Mouse (Mus musculus): Measurements from ENCODE around the gene Depdc7. TPM values are rescaled to one million over a fixed set of nuclear protein-coding genes. Genes with fewer than 3 reads are reported as not detected.

Gene Depdc7
- total and polyA plus RNA-seq, 2 experiments from 2014 or later: 4.0 to 4.1 TPM

- no peak overlapping the region for H3K4me2 ChIP-seq (ENCODE audit: low read depth, low read length)
- WGBS: 40% methylated on average over 15 of the region's 15 CpGs
Measured at GRCm38 (mm10) chr2:104714254-104714691, 28.4 kb downstream of the Depdc7 start.

GRCm38 (mm10) chr2:104712486-104712809 is 30.2 kb downstream of the Depdc7 start:
- peaks cover 12% of the 10 kb centered on the region; the same call in 1 of the 2 replicates for H3K4me1 ChIP-seq (ENCODE audit: control insufficient read depth, insufficient read depth)
- no peaks in the 10 kb centered on the region for H3K9me3 ChIP-seq (replicated peaks; ENCODE audit: control insufficient read depth, low read length)
- WGBS: 2% methylated on average over 7 of the region's 7 CpGs
- no peaks in the 10 kb centered on the region for H3K36me3 ChIP-seq (replicated peaks; ENCODE audit: control insufficient read depth, insufficient read depth, low read length)
- H3K4me3 ChIP-seq (ENCODE audit: low read depth, low read length): peak overlapping the region; percentile 75
- peak overlapping the region; percentile 76 for H3K4me2 ChIP-seq (ENCODE audit: low read depth, low read length)
- no peak for ATAC-seq (ENCODE audit: insufficient read depth, low read depth)
- no peak for TF ChIP-seq CTCF (IDR thresholded peaks at IDR 0.05; ENCODE audit: low read depth)
- TF ChIP-seq EP300 (IDR thresholded peaks at IDR 0.05; ENCODE audit: low read depth): no peak
- peak overlapping the region; percentile 43 for H3K27ac ChIP-seq (ENCODE audit: low read depth)
- no peak for DNase-seq (ENCODE audit: low spot score)
- H3K27me3 ChIP-seq (ENCODE audit: control insufficient read depth, insufficient read depth, low read length): no peaks in the 10 kb centered on the region
- peak overlapping the region; percentile 67 for H3K9ac ChIP-seq (replicated peaks; ENCODE audit: low read depth, low read length)

More at GRCm38 (mm10) chr2:104714254-104714691, 28.4 kb downstream of the Depdc7 start:
- no peak for DNase-seq (ENCODE audit: low spot score)
- H3K9me3 ChIP-seq (replicated peaks; ENCODE audit: control insufficient read depth, low read length): no peaks in the 10 kb centered on the region
- H3K4me1 ChIP-seq (ENCODE audit: control insufficient read depth, insufficient read depth): peaks cover 12% of the 10 kb centered on the region; the same call in 1 of the 2 replicates
- H3K4me3 ChIP-seq (ENCODE audit: low read depth, low read length): no peak overlapping the region
- H3K9ac ChIP-seq (replicated peaks; ENCODE audit: low read depth, low read length): no peak overlapping the region
- no peak overlapping the region for H3K27ac ChIP-seq (ENCODE audit: low read depth)
- ATAC-seq (ENCODE audit: insufficient read depth, low read depth): no peak
- H3K36me3 ChIP-seq (replicated peaks; ENCODE audit: control insufficient read depth, insufficient read depth, low read length): no peaks in the 10 kb centered on the region
- H3K27me3 ChIP-seq (ENCODE audit: control insufficient read depth, insufficient read depth, low read length): no peaks in the 10 kb centered on the region
- TF ChIP-seq EP300 (IDR thresholded peaks at IDR 0.05; ENCODE audit: low read depth) (no peak), CTCF (IDR thresholded peaks at IDR 0.05; ENCODE audit: low read depth) (no peak)

- DNase-seq (ENCODE audit: low spot score): peak; percentile 29
- WGBS: under 1% methylated on average over 97 of the region's 99 CpGs
- peak; percentile 89 for ATAC-seq (ENCODE audit: insufficient read depth, low read depth)
- TF ChIP-seq EP300 (IDR thresholded peaks at IDR 0.05; ENCODE audit: low read depth) (no peak), CTCF (IDR thresholded peaks at IDR 0.05; ENCODE audit: low read depth) (no peak)
- Histone ChIP-seq H3K4me3 (ENCODE audit: low read depth, low read length) (peak within 1 kb of the TSS; percentile 75), H3K9ac (replicated peaks; ENCODE audit: low read depth, low read length) (peak within 1 kb of the TSS; percentile 67), H3K27me3 (ENCODE audit: control insufficient read depth, insufficient read depth, low read length) (no peaks in the 10 kb centered on the region), H3K9me3 (replicated peaks; ENCODE audit: control insufficient read depth, low read length) (no peaks in the 10 kb centered on the region), H3K4me2 (ENCODE audit: low read depth, low read length) (peak within 1 kb of the TSS; percentile 76), H3K4me1 (ENCODE audit: control insufficient read depth, insufficient read depth) (peaks cover 12% of the 10 kb centered on the region; the same call in 1 of the 2 replicates), H3K27ac (ENCODE audit: low read depth) (peak within 1 kb of the TSS; percentile 43), H3K36me3 (replicated peaks; ENCODE audit: control insufficient read depth, insufficient read depth, low read length) (no peaks in the 10 kb centered on the region)
Measured at GRCm38 (mm10) chr2:104711585-104712485, 30.8 kb downstream of the Depdc7 start, which contains the start of gene Tcp11l1. Gene Tcp11l1, minus strand, starts transcription at chr2:104712169.

DNA sequence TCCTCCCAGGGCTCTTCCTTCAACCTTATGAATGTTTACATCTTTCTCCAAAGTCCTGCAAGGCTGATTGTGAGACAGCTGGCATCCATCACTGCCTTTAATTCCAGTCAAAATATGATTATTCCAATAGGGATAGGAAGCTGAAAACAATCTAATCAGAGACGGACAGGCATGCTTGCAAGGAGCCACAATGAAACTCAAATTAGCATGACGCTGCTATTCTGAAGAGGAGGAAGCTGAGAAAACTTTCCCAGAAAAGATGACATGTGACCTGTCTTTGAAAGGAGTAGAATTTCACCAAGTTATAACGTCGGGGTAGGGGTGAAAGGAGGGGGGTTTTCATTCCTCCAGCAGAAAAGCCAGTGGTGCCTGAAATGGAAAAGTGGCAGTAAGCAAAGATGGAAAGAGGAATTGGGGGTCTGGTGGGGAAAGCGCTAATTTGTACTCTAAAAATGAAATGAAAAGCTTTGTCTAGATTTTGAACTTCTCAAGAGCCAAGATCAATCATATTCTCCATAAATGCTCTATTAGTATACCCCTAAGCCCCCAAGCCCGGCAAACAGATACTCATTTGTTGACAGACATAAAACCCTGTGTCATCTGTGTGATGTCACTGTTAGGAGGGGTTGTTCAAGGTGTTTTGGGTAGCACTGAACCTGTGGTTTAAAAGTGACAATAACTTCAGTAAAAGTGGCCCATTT is 31.9 kb downstream of the Depdc7 start:
- ATAC-seq (ENCODE audit: insufficient read depth, low read depth) (no peak), DNase-seq (ENCODE audit: low spot score) (no peak)
- no peaks in the 10 kb centered on the region for H3K9me3 ChIP-seq (replicated peaks; ENCODE audit: control insufficient read depth, low read length)
- H3K27me3 ChIP-seq (ENCODE audit: control insufficient read depth, insufficient read depth, low read length): no peaks in the 10 kb centered on the region
- 45% methylated on average over 6 of the region's 6 CpGs for WGBS
- no peak overlapping the region for H3K9ac ChIP-seq (replicated peaks; ENCODE audit: low read depth, low read length)
- TF ChIP-seq CTCF (IDR thresholded peaks at IDR 0.05; ENCODE audit: low read depth) (no peak), EP300 (IDR thresholded peaks at IDR 0.05; ENCODE audit: low read depth) (no peak)
- H3K4me1 ChIP-seq (ENCODE audit: control insufficient read depth, insufficient read depth): peaks cover 12% of the 10 kb centered on the region; the same call in 1 of the 2 replicates
- peak overlapping the region; percentile 76 for H3K4me2 ChIP-seq (ENCODE audit: low read depth, low read length)
- no peak overlapping the region for H3K27ac ChIP-seq (ENCODE audit: low read depth)
- H3K36me3 ChIP-seq (replicated peaks; ENCODE audit: control insufficient read depth, insufficient read depth, low read length): no peaks in the 10 kb centered on the region
- H3K4me3 ChIP-seq (ENCODE audit: low read depth, low read length): peak overlapping the region; percentile 75; the same call in 1 of the 2 replicates

- no peak for ATAC-seq (ENCODE audit: insufficient read depth, low read depth)
- no peak overlapping the region for H3K4me2 ChIP-seq (ENCODE audit: low read depth, low read length)
- H3K9ac ChIP-seq (replicated peaks; ENCODE audit: low read depth, low read length): no peak overlapping the region
- H3K27ac ChIP-seq (ENCODE audit: low read depth): no peak overlapping the region
- no peaks in the 10 kb centered on the region for H3K27me3 ChIP-seq (ENCODE audit: control insufficient read depth, insufficient read depth, low read length)
- H3K36me3 ChIP-seq (replicated peaks; ENCODE audit: control insufficient read depth, insufficient read depth, low read length): no peaks in the 10 kb centered on the region; the same call in 1 of the 2 replicates
- no peak for DNase-seq (ENCODE audit: low spot score)
- H3K4me1 ChIP-seq (ENCODE audit: control insufficient read depth, insufficient read depth): peaks cover 12% of the 10 kb centered on the region; the same call in 1 of the 2 replicates
- H3K4me3 ChIP-seq (ENCODE audit: low read depth, low read length): no peak overlapping the region
- TF ChIP-seq EP300 (IDR thresholded peaks at IDR 0.05; ENCODE audit: low read depth) (no peak), CTCF (IDR thresholded peaks at IDR 0.05; ENCODE audit: low read depth) (no peak)
- WGBS: 31% methylated on average over 6 of the region's 6 CpGs
- no peaks in the 10 kb centered on the region for H3K9me3 ChIP-seq (replicated peaks; ENCODE audit: control insufficient read depth, low read length)
Measured at GRCm38 (mm10) chr2:104709786-104710337, 32.8 kb downstream of the Depdc7 start.
